In the genomic region with DNA sequence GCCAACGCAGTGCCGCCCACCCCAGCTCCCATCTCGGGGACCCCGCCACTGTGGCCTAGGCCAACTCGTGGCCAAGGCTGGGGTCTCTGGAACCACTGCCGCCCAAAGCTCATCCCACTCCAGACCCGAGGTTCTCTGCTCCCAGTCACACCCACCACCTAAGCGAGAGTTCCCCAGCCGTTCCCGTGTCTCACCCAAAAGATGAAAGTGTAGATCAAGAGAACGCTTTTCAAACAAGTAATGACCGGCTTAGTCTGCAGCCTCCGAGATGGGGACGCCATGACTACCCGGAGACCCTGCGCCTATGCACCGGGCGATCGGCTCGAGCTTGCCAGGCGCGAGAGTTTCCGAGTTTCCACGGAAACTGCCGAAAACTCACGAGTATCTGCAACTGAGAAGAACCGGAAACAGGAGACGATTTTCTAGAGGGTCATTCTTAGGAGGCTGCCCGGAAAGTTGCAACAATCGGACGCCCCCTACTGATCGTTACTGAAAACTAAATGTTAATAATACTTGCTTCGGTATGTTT, we compare ENCODE assay signal across 8 mouse cellular contexts. TPM values are rescaled to one million over a fixed set of nuclear protein-coding genes. Genes with fewer than 3 reads are reported as not detected.
DNase-seq lines count a peak whose midpoint lies in the region; ATAC-seq and TF ChIP-seq lines count a peak whose summit lies in the region.

A gene (minus strand): TSS at position 416 of the 529 bp plus-strand sequence.

- no peak within 1 kb of the TSS for H3K27ac ChIP-seq in MEL (ENCODE audit: control insufficient read depth, low read depth, low read length)
- H3K27ac ChIP-seq in hindbrain, embryonic 11.5 days (ENCODE audit: low read depth, low read length) = peak within 1 kb of the TSS; percentile 53; the same call in 1 of the 2 replicates
- no peak within 1 kb of the TSS for H3K27ac ChIP-seq in lung, embryonic 16.5 days (ENCODE audit: low read length)

- no peaks in the 10 kb centered on the region for H3K27me3 ChIP-seq in MEL (ENCODE audit: control insufficient read depth in 1 of 2, insufficient read depth in 2 of 2, low read length in 2 of 2)
- H3K27me3 ChIP-seq in hindbrain, embryonic 11.5 days (ENCODE audit: control insufficient read depth, insufficient read depth, low read length) = no peaks in the 10 kb centered on the region
- H3K27me3 ChIP-seq in lung, embryonic 16.5 days (ENCODE audit: control insufficient read depth, insufficient read depth, low read depth, low read length) = no peaks in the 10 kb centered on the region

- WGBS in hindbrain, embryonic 11.5 days = 16% methylated on average over 33 of the region's 33 CpGs
- WGBS in lung, embryonic 16.5 days = 19% methylated on average over 33 of the region's 33 CpGs

- no peak for TF ChIP-seq EP300 in MEL (IDR thresholded peaks at IDR 0.05; ENCODE audit: low read depth in 1 of 2, low read length in 2 of 2)

- TF ChIP-seq POLR2A in MEL (IDR thresholded peaks at IDR 0.05; ENCODE audit: control insufficient read depth in 1 of 2, insufficient read depth in 1 of 2, low read depth in 1 of 2, low read length in 2 of 2, poor library complexity in 1 of 2) = peak in 1 of 2 experiments; percentile 47; a peak in 1 of 4 replicates

- H3K4me1 ChIP-seq in MEL (ENCODE audit: control insufficient read depth in 1 of 2, insufficient read depth in 2 of 2, low read length in 2 of 2) = no peaks in the 10 kb centered on the region
- no peaks in the 10 kb centered on the region for H3K4me1 ChIP-seq in hindbrain, embryonic 11.5 days (replicated peaks; ENCODE audit: control insufficient read depth, insufficient read depth, low read length)
- H3K4me1 ChIP-seq in lung, embryonic 16.5 days (replicated peaks; ENCODE audit: control insufficient read depth, insufficient read depth, low read length) = no peaks in the 10 kb centered on the region

- peak; percentile 41 for TF ChIP-seq RAD21 in MEL (IDR thresholded peaks at IDR 0.05; ENCODE audit: low read depth, low read length)

- H3K36me3 ChIP-seq in MEL (ENCODE audit: control insufficient read depth in 1 of 2, insufficient read depth in 2 of 2, low read length in 2 of 2) = no peaks in the 10 kb centered on the region; a peak in 1 of 4 replicates
- no peaks in the 10 kb centered on the region for H3K36me3 ChIP-seq in hindbrain, embryonic 11.5 days (ENCODE audit: control insufficient read depth, insufficient read depth, low read length)
- 0 out of 2 replicates have a peak, but pooled peaks cover 2% of the 10 kb centered on the region for H3K36me3 ChIP-seq in lung, embryonic 16.5 days (ENCODE audit: control insufficient read depth, insufficient read depth, low read length)

- DNase-seq in MEL (ENCODE audit: low read depth, low spot score) = peak; percentile 89
- peak; percentile 70 for DNase-seq in cerebellum, adult 9-10 months
- DNase-seq in frontal cortex, postnatal 10 days (ENCODE audit: low spot score in 2 of 2) = peak; percentile 69 to 81
- peak; percentile 87 for DNase-seq in hindbrain, embryonic 11.5 days (ENCODE audit: low spot score)
- DNase-seq in layer of hippocampus, adult 9-11 months = peak; percentile 69
- peak; percentile 77 for DNase-seq in ovary, postnatal 36 days (ENCODE audit: low spot score)
- DNase-seq in thymus, postnatal 14 days = peak; percentile 88

- H3K79me2 ChIP-seq in MEL (ENCODE audit: control insufficient read depth, insufficient read depth, low read length, poor library complexity) = no peaks in the 10 kb centered on the region; the same call in 1 of the 2 replicates

- peak; percentile 98 for ATAC-seq in hindbrain, embryonic 11.5 days (ENCODE audit: low FRiP score)
- peak; percentile 91 for ATAC-seq in lung, embryonic 16.5 days (ENCODE audit: low read depth)

- H3K9me3 ChIP-seq in MEL (replicated peaks; ENCODE audit: insufficient read depth, low read length) = no peaks in the 10 kb centered on the region
- no peaks in the 10 kb centered on the region for H3K9me3 ChIP-seq in hindbrain, embryonic 11.5 days (ENCODE audit: control insufficient read depth, low read length)
- H3K9me3 ChIP-seq in lung, embryonic 16.5 days (ENCODE audit: control insufficient read depth, low read length) = no peaks in the 10 kb centered on the region

- peak within 1 kb of the TSS; percentile 80 to 83 for H3K4me3 ChIP-seq in MEL (ENCODE audit: control insufficient read depth in 1 of 2, insufficient read depth in 1 of 2, low read depth in 2 of 2, low read length in 2 of 2)
- H3K4me3 ChIP-seq in hindbrain, embryonic 11.5 days (ENCODE audit: low read depth, low read length) = peak within 1 kb of the TSS; percentile 43
- H3K4me3 ChIP-seq in lung, embryonic 16.5 days (ENCODE audit: low read length) = peak within 1 kb of the TSS; percentile 66

- peak; percentile 23 to 62 (median 38); a peak in 5 of 6 replicates for TF ChIP-seq CTCF in MEL (IDR thresholded peaks at IDR 0.05 in 2 of 3, conservative IDR thresholded peaks at IDR 0.05 in 1 of 3; ENCODE audit: control insufficient read depth in 1 of 3, insufficient read depth in 1 of 3, low read depth in 2 of 3, low read length in 3 of 3, poor library complexity in 1 of 3, severe bottlenecking in 1 of 3)

- peak within 1 kb of the TSS; percentile 43 for H3K4me2 ChIP-seq in hindbrain, embryonic 11.5 days (replicated peaks; ENCODE audit: low read depth, low read length)
- H3K4me2 ChIP-seq in lung, embryonic 16.5 days (ENCODE audit: low read depth, low read length) = peak within 1 kb of the TSS; percentile 50

- peak within 1 kb of the TSS; percentile 61 for H3K9ac ChIP-seq in MEL (ENCODE audit: control insufficient read depth, low read depth, low read length, poor library complexity, severe bottlenecking)
- peak within 1 kb of the TSS; percentile 75 for H3K9ac ChIP-seq in hindbrain, embryonic 11.5 days (ENCODE audit: low read depth, low read length)
- H3K9ac ChIP-seq in lung, embryonic 16.5 days (ENCODE audit: low read length) = peak within 1 kb of the TSS; percentile 80

TF ChIP-seq in MEL, 35 proteins besides CTCF, POLR2A, EP300 and RAD21:
- TF ChIP-seq ETS1 (IDR thresholded peaks at IDR 0.05; ENCODE audit: low read depth, low read length) = no peak
- TF ChIP-seq BHLHE40 (IDR thresholded peaks at IDR 0.05; ENCODE audit: borderline replicate concordance, low read depth, low read length) = no peak
- TF ChIP-seq SIN3A (IDR thresholded peaks at IDR 0.05; ENCODE audit: low read length) = no peak
- peak; percentile 70 for TF ChIP-seq HCFC1 (IDR thresholded peaks at IDR 0.05; ENCODE audit: low read depth, low read length)
- no peak for TF ChIP-seq CHD1 (IDR thresholded peaks at IDR 0.05; ENCODE audit: low read depth, low read length)
- TF ChIP-seq ZC3H11A (IDR thresholded peaks at IDR 0.05; ENCODE audit: low read depth, low read length) = no peak
- peak; percentile 51; the same call in 1 of the 2 replicates for TF ChIP-seq ZNF384 (IDR thresholded peaks at IDR 0.05; ENCODE audit: low read depth, low read length)
- TF ChIP-seq ELF1 (IDR thresholded peaks at IDR 0.05; ENCODE audit: low read depth, low read length) = peak; percentile 46; the same call in 1 of the 2 replicates
- no peak for TF ChIP-seq MAZ (IDR thresholded peaks at IDR 0.05; ENCODE audit: low read depth, low read length)
- no peak for TF ChIP-seq USF1 (IDR thresholded peaks at IDR 0.05; ENCODE audit: low read depth, low read length)
- TF ChIP-seq TAL1 (IDR thresholded peaks at IDR 0.05; ENCODE audit: low read length) = no peak
- TF ChIP-seq ZMIZ1 (IDR thresholded peaks at IDR 0.05; ENCODE audit: low read depth, low read length) = no peak
- TF ChIP-seq GABPA (IDR thresholded peaks at IDR 0.05; ENCODE audit: low read depth, low read length) = no peak
- TF ChIP-seq MAFK (IDR thresholded peaks at IDR 0.05; ENCODE audit: borderline replicate concordance, low read depth, low read length) = no peak
- TF ChIP-seq UBTF (IDR thresholded peaks at IDR 0.05; ENCODE audit: borderline replicate concordance, insufficient read depth, low read depth, low read length) = no peak
- TF ChIP-seq E2F4 (IDR thresholded peaks at IDR 0.05; ENCODE audit: borderline replicate concordance, low read depth, low read length) = no peak
- TF ChIP-seq USF2 (IDR thresholded peaks at IDR 0.05; ENCODE audit: borderline replicate concordance in 1 of 2, insufficient read depth in 1 of 2, low read depth in 1 of 2, low read length in 2 of 2) = no peak
- no peak for TF ChIP-seq TCF12 (IDR thresholded peaks at IDR 0.05; ENCODE audit: low read depth, low read length)
- peak; percentile 28; the same call in 1 of the 2 replicates for TF ChIP-seq SMC3 (IDR thresholded peaks at IDR 0.05; ENCODE audit: low read depth, low read length)
- no peak for TF ChIP-seq RCOR1 (IDR thresholded peaks at IDR 0.05; ENCODE audit: low read depth, low read length)
- TF ChIP-seq KAT2A (conservative IDR thresholded peaks at IDR 0.05; ENCODE audit: low read depth, low read length) = 0 out of 2 replicates have a peak, but pooled peaks have one; percentile 34
- no peak for TF ChIP-seq MEF2A (IDR thresholded peaks at IDR 0.05; ENCODE audit: extremely low read depth, insufficient replicate concordance, low read depth, low read length, poor library complexity, severe bottlenecking)
- TF ChIP-seq POLR2AphosphoS2 (IDR thresholded peaks at IDR 0.05; ENCODE audit: low read length) = no peak
- no peak for TF ChIP-seq MYC (IDR thresholded peaks at IDR 0.05; ENCODE audit: low read depth, low read length)
- no peak for TF ChIP-seq GATA1 (IDR thresholded peaks at IDR 0.05; ENCODE audit: low read depth, low read length)
- no peak for TF ChIP-seq CHD2 (IDR thresholded peaks at IDR 0.05; ENCODE audit: low read length)
- no peak for TF ChIP-seq ZKSCAN1 (IDR thresholded peaks at IDR 0.05; ENCODE audit: low read depth, low read length)
- TF ChIP-seq TBP (IDR thresholded peaks at IDR 0.05; ENCODE audit: low read depth, low read length) = no peak
- peak; percentile 44 for TF ChIP-seq NELFE (IDR thresholded peaks at IDR 0.05; ENCODE audit: low read depth, low read length)
- TF ChIP-seq NRF1 (IDR thresholded peaks at IDR 0.05; ENCODE audit: insufficient read depth, low read depth, low read length, poor library complexity, severe bottlenecking) = no peak
- TF ChIP-seq MYB (IDR thresholded peaks at IDR 0.05; ENCODE audit: low read depth, low read length) = no peak
- no peak for TF ChIP-seq MAX (IDR thresholded peaks at IDR 0.05; ENCODE audit: low read length)

RNA-seq across cellular contexts. Expression of the gene that starts here (rescaled TPM):
- total RNA-seq in MEL (2012; rRNA removed) = 14.1 and 15.7 TPM in 2 replicates
- 10 to 100 TPM in 1 of 2 experiments, not detected in 1; 22.0 TPM for polyA plus RNA-seq in MEL (2012; ENCODE audit: insufficient read depth in 1 of 2, insufficient read length in 2 of 2, low read depth in 1 of 2, low replicate concordance in 2 of 2, missing spikeins in 1 of 2)
- polyA plus RNA-seq in hindbrain, embryonic 11.5 days (2014; fragmentation: Nextera tagmentation; extraction: Ambion mirVana) = 218 and 224 TPM in 2 replicates
- 129 and 139 TPM in 2 replicates for polyA plus RNA-seq in lung, embryonic 16.5 days (2015; fragmentation: Nextera tagmentation; extraction: Ambion mirVana)
